Mouse (Mus musculus): ENCODE measurements around the gene Camsap3. TPM values are rescaled to one million over a fixed set of nuclear protein-coding genes. Genes with fewer than 3 reads are reported as not detected.
A peak's percentile ranks its signal among the peaks of the same experiment; 100 is the strongest.

Camsap3 gene
- total RNA-seq, 2 experiments from 2014 or later: 0.52 to 1.6 TPM

DNA sequence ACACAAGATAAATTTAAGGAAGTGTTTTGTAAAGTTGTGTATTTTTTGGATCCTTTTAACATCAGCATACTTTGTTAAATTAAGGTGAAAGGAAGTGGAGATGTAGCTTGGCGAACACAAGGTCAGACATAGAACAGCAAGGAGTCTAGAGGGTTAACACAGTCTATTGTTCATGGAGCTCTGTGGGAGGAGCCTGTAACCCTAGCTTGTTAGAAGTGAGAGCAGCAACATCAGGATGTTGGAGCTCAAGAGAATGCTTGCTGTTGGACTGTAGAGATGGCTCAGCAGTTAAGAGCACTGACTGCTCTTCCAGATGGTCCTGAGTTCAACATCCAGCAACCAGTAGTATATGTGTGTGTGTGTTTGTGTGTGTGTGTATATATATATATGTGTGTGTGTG, 61.9 kb downstream of the Camsap3 start:
- ATAC-seq (replicated peaks; ENCODE audit: low FRiP score, low TSS enrichment, poor library complexity, severe bottlenecking): no peak

DNA sequence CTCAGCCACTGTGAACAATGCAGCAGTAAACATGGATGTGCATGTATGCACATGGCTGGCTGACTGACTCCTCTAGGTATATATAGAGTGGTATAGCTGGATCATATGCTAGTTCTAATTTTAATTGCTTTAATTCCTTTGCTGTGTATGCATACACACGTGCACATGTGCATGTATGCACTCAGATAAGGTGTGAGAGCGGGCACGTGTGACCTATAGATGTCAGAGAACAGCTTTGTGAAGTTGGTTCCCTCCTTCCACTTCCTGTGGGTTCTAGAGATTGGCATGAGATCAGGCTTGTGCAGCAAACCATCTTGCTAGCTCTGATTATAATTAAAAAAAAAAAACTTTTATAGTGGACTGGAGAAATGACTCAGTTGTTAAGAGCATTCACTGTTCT, 65.8 kb downstream of the Camsap3 start:
- ATAC-seq (replicated peaks; ENCODE audit: low FRiP score, low TSS enrichment, poor library complexity, severe bottlenecking): peak; percentile 51; the same call in 1 of the 2 replicates

DNA sequence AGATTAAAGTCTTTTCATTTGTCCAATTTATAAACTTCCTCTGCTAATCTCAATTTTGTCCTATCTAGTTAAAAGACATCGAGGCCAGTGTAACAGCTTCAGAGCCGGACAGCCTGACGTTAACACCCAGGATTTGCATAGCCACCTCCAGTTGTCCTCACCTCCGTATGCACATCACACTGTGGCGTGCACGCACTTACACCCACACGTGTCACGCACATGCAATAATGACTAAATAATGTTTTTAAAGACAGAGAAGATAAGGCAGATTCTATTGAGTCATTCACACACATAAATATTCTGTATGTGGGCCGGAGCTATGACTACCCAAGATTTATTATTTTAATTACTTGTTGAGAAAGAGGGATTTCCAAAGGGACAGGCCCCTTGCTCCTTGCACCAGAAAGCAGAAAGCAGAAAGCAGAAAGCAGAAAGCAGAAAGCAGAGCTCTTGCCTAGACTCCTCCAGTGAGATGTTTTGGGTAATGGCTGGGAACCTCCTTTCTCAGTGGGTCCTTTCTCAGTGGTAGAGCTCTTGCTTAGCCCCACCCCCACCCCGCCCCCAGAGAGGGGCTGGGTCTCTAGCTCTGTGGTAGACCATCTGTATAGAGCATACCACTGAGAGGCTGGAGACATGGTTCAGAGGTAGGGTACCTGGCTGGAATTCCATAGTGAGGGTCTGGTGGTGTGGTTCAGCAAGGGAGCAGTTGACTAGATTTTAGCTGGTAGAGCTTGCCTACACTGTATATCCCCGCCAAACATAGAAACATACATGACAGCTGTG, 67.8 kb downstream of the Camsap3 start:
- ATAC-seq (replicated peaks; ENCODE audit: low FRiP score, low TSS enrichment, poor library complexity, severe bottlenecking): no peak

DNA sequence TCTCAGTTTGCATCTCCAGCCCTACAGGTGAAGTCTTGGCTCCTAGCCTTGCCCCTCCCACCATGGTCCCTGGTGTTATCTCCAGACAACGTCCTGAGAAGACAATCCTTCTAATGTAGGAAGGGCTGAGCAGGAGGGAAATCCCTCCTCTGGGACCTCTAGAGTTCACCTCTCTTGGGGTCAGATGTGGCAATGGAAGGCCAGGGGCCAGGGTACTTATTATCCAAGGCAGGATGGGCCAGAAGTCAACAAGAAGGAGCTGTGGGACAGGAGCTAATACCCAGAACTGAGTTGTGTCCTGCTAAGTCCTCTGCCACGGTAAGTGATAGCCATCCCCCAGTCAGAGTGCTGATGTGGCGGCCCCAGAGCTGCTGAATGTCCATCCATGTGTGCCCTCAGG, 68.4 kb downstream of the Camsap3 start, which contains the start of gene Retn:
Gene Retn, plus strand, starts transcription at position 245 of the 400 bp plus-strand sequence.
- ATAC-seq (replicated peaks; ENCODE audit: low FRiP score, low TSS enrichment, poor library complexity, severe bottlenecking): no peak

DNA sequence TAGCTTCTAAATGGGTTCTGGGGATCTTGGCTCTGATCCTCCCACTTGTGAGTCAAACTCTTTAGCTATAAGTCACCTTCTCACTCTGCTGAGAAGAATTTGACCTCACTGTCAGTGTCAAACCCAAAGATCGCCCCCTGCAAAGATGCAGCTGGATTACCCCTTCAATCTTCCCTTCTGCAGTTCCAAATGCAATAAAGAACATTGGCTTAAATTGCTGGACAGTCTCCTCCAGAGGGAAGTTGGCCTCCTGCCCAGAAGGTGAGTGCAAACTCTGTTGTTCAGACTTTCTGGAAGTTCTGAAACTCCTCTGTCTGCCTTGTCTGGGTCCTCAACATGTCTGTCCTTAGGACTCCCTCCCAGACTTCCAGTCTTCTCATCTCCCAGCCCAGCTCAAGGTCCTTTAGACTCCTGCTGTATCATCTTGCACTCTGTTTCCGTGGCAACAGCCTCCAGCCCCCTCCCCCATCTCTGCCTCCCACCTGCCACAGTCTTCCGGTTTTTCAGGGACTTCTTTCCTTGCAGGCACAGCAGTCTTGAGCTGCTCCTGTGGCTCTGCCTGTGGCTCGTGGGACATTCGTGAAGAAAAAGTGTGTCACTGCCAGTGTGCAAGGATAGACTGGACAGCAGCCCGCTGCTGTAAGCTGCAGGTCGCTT, 69.8 kb downstream of the Camsap3 start:
- ATAC-seq (replicated peaks; ENCODE audit: low FRiP score, low TSS enrichment, poor library complexity, severe bottlenecking): no peak

Other genes starting within 250 kb of the Camsap3 start
- 19.9 and 22.7 TPM in 2 replicates for gene A430078G23Rik, start 233.9 kb upstream of the Camsap3 start, total RNA-seq (2014; fragmentation: Nextera tagmentation)
- gene A430078G23Rik, start 233.9 kb upstream of the Camsap3 start, total RNA-seq (2017): 11.6 and 12.4 TPM in 2 replicates
- 17.3 and 22.9 TPM in 2 replicates for gene Arhgef18, start 194.3 kb upstream of the Camsap3 start, total RNA-seq (2014; fragmentation: Nextera tagmentation)
- 10.3 and 14.1 TPM in 2 replicates for gene Arhgef18, start 194.3 kb upstream of the Camsap3 start, total RNA-seq (2017)
- 2.0 and 3.0 TPM in 2 replicates for gene Pex11g, start 119.6 kb upstream of the Camsap3 start, total RNA-seq (2014; fragmentation: Nextera tagmentation)
- gene Pex11g, start 119.6 kb upstream of the Camsap3 start, total RNA-seq (2017): 1.3 and 6.2 TPM in 2 replicates
- not detected in 2 replicates for gene Tex45, start 116.4 kb upstream of the Camsap3 start, total RNA-seq (2014; fragmentation: Nextera tagmentation)
- gene Tex45, start 116.4 kb upstream of the Camsap3 start, total RNA-seq (2017): not detected in 2 replicates
- 8.8 and 9.3 TPM in 2 replicates for gene Zfp358, start 94.2 kb upstream of the Camsap3 start, total RNA-seq (2014; fragmentation: Nextera tagmentation)
- 2.7 and 5.9 TPM in 2 replicates for gene Zfp358, start 94.2 kb upstream of the Camsap3 start, total RNA-seq (2017)
- gene Mcoln1, start 86.8 kb upstream of the Camsap3 start, total RNA-seq (2014; fragmentation: Nextera tagmentation): 47.2 and 49.7 TPM in 2 replicates
- 21.0 and 23.1 TPM in 2 replicates for gene Mcoln1, start 86.8 kb upstream of the Camsap3 start, total RNA-seq (2017)
- gene Pnpla6, start 71.9 kb upstream of the Camsap3 start, total RNA-seq (2014; fragmentation: Nextera tagmentation): 80.9 and 107 TPM in 2 replicates
- 28.9 and 35.4 TPM in 2 replicates for gene Pnpla6, start 71.9 kb upstream of the Camsap3 start, total RNA-seq (2017)
- gene C330021F23Rik, start 19.3 kb upstream of the Camsap3 start, total RNA-seq (2014; fragmentation: Nextera tagmentation): not detected in 2 replicates
- 0.61 and 1.0 TPM in 2 replicates for gene C330021F23Rik, start 19.3 kb upstream of the Camsap3 start, total RNA-seq (2017)
- gene Xab2, start 34.0 kb downstream of the Camsap3 start, total RNA-seq (2014; fragmentation: Nextera tagmentation): 45.6 and 55.5 TPM in 2 replicates
- gene Xab2, start 34.0 kb downstream of the Camsap3 start, total RNA-seq (2017): 44.9 and 53.9 TPM in 2 replicates
- 59.9 and 94.7 TPM in 2 replicates for gene Pet100, start 34.3 kb downstream of the Camsap3 start, total RNA-seq (2014; fragmentation: Nextera tagmentation)
- gene Pet100, start 34.3 kb downstream of the Camsap3 start, total RNA-seq (2017): 152 and 217 TPM in 2 replicates
- gene Pcp2, start 38.3 kb downstream of the Camsap3 start, total RNA-seq (2014; fragmentation: Nextera tagmentation): not detected in 2 replicates
- not detected in 2 replicates for gene Pcp2, start 38.3 kb downstream of the Camsap3 start, total RNA-seq (2017)
- gene Stxbp2, start 43.7 kb downstream of the Camsap3 start, total RNA-seq (2014; fragmentation: Nextera tagmentation): 141 and 196 TPM in 2 replicates
- 49.2 and 49.8 TPM in 2 replicates for gene Stxbp2, start 43.7 kb downstream of the Camsap3 start, total RNA-seq (2017)
- gene Retn, start 68.5 kb downstream of the Camsap3 start, total RNA-seq (2014; fragmentation: Nextera tagmentation): not detected in 2 replicates
- not detected in 2 replicates for gene Retn, start 68.5 kb downstream of the Camsap3 start, total RNA-seq (2017)
- 2.7 TPM in 1 of 2 replicates, not detected in the other for gene Mcemp1, start 78.5 kb downstream of the Camsap3 start, total RNA-seq (2014; fragmentation: Nextera tagmentation)
- not detected in 2 replicates for gene Mcemp1, start 78.5 kb downstream of the Camsap3 start, total RNA-seq (2017)
- 4.7 TPM in 1 of 2 replicates, not detected in the other for gene Fcor, start 85.1 kb downstream of the Camsap3 start, total RNA-seq (2014; fragmentation: Nextera tagmentation)
- gene Fcor, start 85.1 kb downstream of the Camsap3 start, total RNA-seq (2017): 19.2 TPM in 1 of 2 replicates, not detected in the other
- gene Trappc5, start 89.0 kb downstream of the Camsap3 start, total RNA-seq (2014; fragmentation: Nextera tagmentation): 14.3 and 16.1 TPM in 2 replicates
- 22.2 and 31.3 TPM in 2 replicates for gene Trappc5, start 89.0 kb downstream of the Camsap3 start, total RNA-seq (2017)
- gene Fcer2a, start 106.9 kb downstream of the Camsap3 start, total RNA-seq (2014; fragmentation: Nextera tagmentation): not detected in 2 replicates
- 0.38 TPM in 1 of 2 replicates, not detected in the other for gene Fcer2a, start 106.9 kb downstream of the Camsap3 start, total RNA-seq (2017)
- gene Clec4g, start 133.4 kb downstream of the Camsap3 start, total RNA-seq (2014; fragmentation: Nextera tagmentation): not detected in 2 replicates
- not detected in 2 replicates for gene Clec4g, start 133.4 kb downstream of the Camsap3 start, total RNA-seq (2017)
- gene Cd209a, start 161.7 kb downstream of the Camsap3 start, total RNA-seq (2014; fragmentation: Nextera tagmentation): not detected in 2 replicates
- 0.19 TPM in 1 of 2 replicates, not detected in the other for gene Cd209a, start 161.7 kb downstream of the Camsap3 start, total RNA-seq (2017)

All from megakaryocyte-erythroid progenitor cell, adult 5-6 weeks (primary cell).